Mouse (Mus musculus) erythroblast, embryonic 14.5 days (primary cell): ENCODE measurements around the gene Lcat.

ENCODE experiments used
- GATA1 ChIP-seq: IDR thresholded peaks from 2 replicates; pipeline ENCODE4 v1.6.1; 2012; ENCODE audit warnings: low read length, inconsistent platforms, mixed read lengths
- TAL1 ChIP-seq: IDR thresholded peaks from 3 replicates; pipeline ENCODE4 v1.6.1; 2012; ENCODE audit warnings: low read length, inconsistent platforms, mixed read lengths

GRCm38 (mm10) chr8:105919390-105919789 is 23.8 kb downstream of the Lcat start:
- TF ChIP-seq TAL1: no peak
- TF ChIP-seq GATA1: no peak
